Mouse (Mus musculus) bone marrow macrophage, adult 2 months (primary cell): ENCODE data around the gene Slc2a12.

ENCODE experiments used
- CTCF ChIP-seq: IDR thresholded peaks from 2 replicates; pipeline ENCODE4 v1.5.1; 2012; ENCODE audit warnings: low read depth, mild to moderate bottlenecking, low read length, moderate library complexity
- POLR2A ChIP-seq: IDR thresholded peaks from 2 replicates; pipeline ENCODE4 v1.6.1; 2012; ENCODE audit warnings: mild to moderate bottlenecking, low read depth, low read length, borderline replicate concordance

GRCm38 (mm10) chr10:22614554-22614953 lies 30.3 kb upstream of the Slc2a12 start:
- TF ChIP-seq CTCF (no peak), POLR2A (no peak)
